ENCODE assay signal across 11 mouse cellular contexts in the genomic region with DNA sequence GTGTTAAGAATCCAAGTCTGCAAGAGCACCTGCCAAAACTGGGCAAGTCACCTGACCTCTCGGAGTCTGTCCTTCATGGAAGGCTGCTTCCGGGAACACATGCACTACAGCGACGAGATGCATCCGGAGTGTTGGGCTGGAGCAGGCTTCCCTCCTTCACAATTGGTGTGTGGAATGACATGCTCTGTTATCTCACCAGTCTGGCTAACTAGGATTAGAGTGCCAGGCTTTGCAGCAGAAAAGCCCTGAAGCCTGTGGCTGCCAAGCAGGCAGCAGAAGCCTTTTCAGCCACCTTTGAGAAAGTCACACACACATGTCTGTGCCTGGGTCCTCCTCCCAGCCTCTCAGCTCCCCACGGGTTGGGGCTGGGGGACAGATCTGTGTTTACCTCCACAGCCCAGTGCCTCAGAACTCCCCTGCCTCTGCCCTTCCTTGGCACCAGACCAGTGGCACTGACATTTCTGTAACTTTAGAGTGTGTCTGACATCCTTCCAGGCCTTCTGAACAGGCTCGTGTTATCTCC. TPM values are rescaled to one million over a fixed set of nuclear protein-coding genes. Genes with fewer than 3 reads are reported as not detected.
DNase-seq lines count a peak whose midpoint lies in the region; ATAC-seq lines count a peak whose summit lies in the region.
"Had no signal": no experiment of that assay in that cellular context is flagged by ENCODE, and none has a peak within 500 bp of the region (broad histone marks: within the 10 kb centered on the region; RNA-seq: fewer than 3 reads in every experiment).

No protein-coding gene starts in this region.

- no peak for ATAC-seq in megakaryocyte, adult 5-6 weeks (ENCODE audit: poor library complexity, severe bottlenecking)
- ATAC-seq in heart, embryonic 14.5 days (ENCODE audit: insufficient number of reproducible peaks, insufficient read depth, low FRiP score, low read depth): peak; percentile 63
- ATAC-seq in neural tube, embryonic 15.5 days (ENCODE audit: low FRiP score): no peak
- ATAC-seq: inflammation-experienced regulatory T-cells, adult 6 months had no signal

- H3K4me2 ChIP-seq in heart, embryonic 14.5 days (ENCODE audit: low read length): peak overlapping the region; percentile 28
- no peak overlapping the region for H3K4me2 ChIP-seq in neural tube, embryonic 15.5 days
- H3K4me2 ChIP-seq: lung, embryonic 15.5 days had no signal

- WGBS in heart, embryonic 14.5 days: 12% methylated on average over 7 of the region's 7 CpGs
- WGBS in neural tube, embryonic 15.5 days: 76% methylated on average over 7 of the region's 7 CpGs

- peak overlapping the region; percentile 51 for H3K9ac ChIP-seq in heart, embryonic 14.5 days (ENCODE audit: low read length)
- H3K9ac ChIP-seq in neural tube, embryonic 15.5 days (replicated peaks): no peak overlapping the region
- H3K9ac ChIP-seq: lung, embryonic 15.5 days had no signal

- peaks cover 41% of the 10 kb centered on the region for H3K36me3 ChIP-seq in megakaryocyte, embryonic 14.5 days (replicated peaks; ENCODE audit: low read length)
- no peaks in the 10 kb centered on the region for H3K36me3 ChIP-seq in heart, embryonic 14.5 days (ENCODE audit: control insufficient read depth, insufficient read depth, low read length)
- no peaks in the 10 kb centered on the region for H3K36me3 ChIP-seq in neural tube, embryonic 15.5 days
- H3K36me3 ChIP-seq: lung, embryonic 15.5 days had no signal

- peaks cover 69% of the 10 kb centered on the region for H3K4me1 ChIP-seq in megakaryocyte, embryonic 14.5 days
- H3K4me1 ChIP-seq in heart, embryonic 14.5 days (ENCODE audit: control insufficient read depth in 2 of 2, insufficient read depth in 2 of 2, low read length in 2 of 2): peaks cover 21 to 49% of the 10 kb centered on the region in 2 experiments
- peaks cover 6% of the 10 kb centered on the region; the same call in 1 of the 2 replicates for H3K4me1 ChIP-seq in neural tube, embryonic 15.5 days

- H3K4me3 ChIP-seq in megakaryocyte, embryonic 14.5 days (replicated peaks): peak overlapping the region; percentile 81
- H3K4me3 ChIP-seq in heart, embryonic 14.5 days (ENCODE audit: control insufficient read depth in 1 of 2, insufficient read depth in 1 of 2, low read depth in 1 of 2, low read length in 2 of 2): no peak overlapping the region
- no peak overlapping the region for H3K4me3 ChIP-seq in neural tube, embryonic 15.5 days (replicated peaks)
- H3K4me3 ChIP-seq: lung, embryonic 15.5 days had no signal

- peaks cover 4% of the 10 kb centered on the region for H3K9me3 ChIP-seq in megakaryocyte, embryonic 14.5 days
- H3K9me3 ChIP-seq in heart, embryonic 14.5 days (ENCODE audit: control insufficient read depth, low read length): no peaks in the 10 kb centered on the region
- no peaks in the 10 kb centered on the region for H3K9me3 ChIP-seq in neural tube, embryonic 15.5 days (replicated peaks)
- H3K9me3 ChIP-seq: lung, embryonic 15.5 days had no signal

- no peaks in the 10 kb centered on the region for H3K27me3 ChIP-seq in megakaryocyte, embryonic 14.5 days (replicated peaks)
- H3K27me3 ChIP-seq in heart, embryonic 14.5 days (ENCODE audit: control insufficient read depth, insufficient read depth, low read length): no peaks in the 10 kb centered on the region
- H3K27me3 ChIP-seq in neural tube, embryonic 15.5 days (replicated peaks): no peaks in the 10 kb centered on the region
- H3K27me3 ChIP-seq: lung, embryonic 15.5 days had no signal

- peak overlapping the region; percentile 92 to 93 for H3K27ac ChIP-seq in heart, embryonic 14.5 days (replicated peaks in 1 of 2; ENCODE audit: control insufficient read depth in 1 of 2, insufficient read depth in 1 of 2, low read depth in 2 of 2, low read length in 2 of 2)
- H3K27ac ChIP-seq in neural tube, embryonic 15.5 days (replicated peaks): no peak overlapping the region
- H3K27ac ChIP-seq: lung, embryonic 15.5 days had no signal

- DNase-seq in cerebellum, postnatal 10 days: peak; percentile 24 to 46
- no peak for DNase-seq in cerebellum, adult 8-10 months
- peak; percentile 59 to 72 for DNase-seq in kidney, postnatal 36 days
- no peak for DNase-seq in layer of hippocampus, adult 18-20 months (ENCODE audit: low spot score in 2 of 2)

RNA-seq across cellular contexts. Expression of a gene that starts 10.2 kb away (rescaled TPM):
- 69.2 and 175 TPM in 2 replicates for polyA plus RNA-seq in megakaryocyte, embryonic 14.5 days (2012; ENCODE audit: insufficient read depth, low replicate concordance)
- total RNA-seq in megakaryocyte, adult 5-6 weeks (2015): 41.7 and 44.5 TPM in 2 replicates
- total RNA-seq in megakaryocyte, adult 5-6 weeks (2017): 87.5 and 92.7 TPM in 2 replicates
- polyA plus RNA-seq in heart, embryonic 14.5 days (2014; fragmentation: Nextera tagmentation; extraction: Ambion mirVana): 1.4 and 1.8 TPM in 2 replicates
- polyA plus RNA-seq in neural tube, embryonic 15.5 days (2015; fragmentation: Nextera tagmentation; extraction: Ambion mirVana): 0.60 and 16.0 TPM in 2 replicates
- total RNA-seq in layer of hippocampus, adult 18-20 months (2021): 1 to 10 TPM; 3.5 to 4.5 TPM
- polyA plus RNA-seq: C2C12 had no signal

RNA-seq across cellular contexts. Expression of a gene that starts 49.7 kb away (rescaled TPM):
- 0.81 TPM in 1 of 2 replicates, not detected in the other for polyA plus RNA-seq in megakaryocyte, embryonic 14.5 days (2012; ENCODE audit: insufficient read depth, low replicate concordance)
- 0.25 TPM in 1 of 2 replicates, not detected in the other for total RNA-seq in megakaryocyte, adult 5-6 weeks (2015)
- 0.24 TPM in 1 of 2 replicates, not detected in the other for total RNA-seq in megakaryocyte, adult 5-6 weeks (2017)
- polyA plus RNA-seq in heart, embryonic 14.5 days (2014; fragmentation: Nextera tagmentation; extraction: Ambion mirVana): 4.6 and 6.2 TPM in 2 replicates
- polyA plus RNA-seq in neural tube, embryonic 15.5 days (2015; fragmentation: Nextera tagmentation; extraction: Ambion mirVana): 94.5 and 116 TPM in 2 replicates
- total RNA-seq in layer of hippocampus, adult 18-20 months (2021): 100 to 1,000 TPM; 109 to 111 TPM

Comparison
In these comparisons a context has a peak if more than half of its experiments do, and no peak if none do; other contexts are left out.
1. DNase-seq: peak in cerebellum, postnatal 10 days (2 of 2) and kidney, postnatal 36 days (2 of 2); none in cerebellum, adult 8-10 months (single experiment) and layer of hippocampus, adult 18-20 months (0 of 2).
2. RNA of a gene that starts 49.7 kb away (polyA plus RNA-seq): 94.5 to 116 TPM in neural tube, embryonic 15.5 days; 4.6 to 6.2 TPM in heart, embryonic 14.5 days and 0.81 TPM in megakaryocyte, embryonic 14.5 days; every median in the first group is over 10 times any median in the second.